Comparison of ENCODE assay signal across 17 mouse cellular contexts in genomic region chr10:80957791-80958190, GRCm38 (mm10). TPM values are rescaled to one million over a fixed set of nuclear protein-coding genes. Genes with fewer than 3 reads are reported as not detected.
A peak's percentile ranks its signal among the peaks of the same experiment; 100 is the strongest.
DNase-seq lines count a peak whose midpoint lies in the region; ATAC-seq and TF ChIP-seq lines count a peak whose summit lies in the region.
"Had no signal": no experiment of that assay in that cellular context is flagged by ENCODE, and none has a peak within 500 bp of the region (broad histone marks: within the 10 kb centered on the region; RNA-seq: fewer than 3 reads in every experiment).

No protein-coding gene starts in this region.

- no peak overlapping the region for H3K27ac ChIP-seq in kidney, adult 2 months (ENCODE audit: insufficient read depth, low read depth, low read length)
- H3K27ac ChIP-seq in liver, embryonic 16.5 days (ENCODE audit: low read length), result no peak overlapping the region
- no peak overlapping the region for H3K27ac ChIP-seq in liver, embryonic 12.5 days
- H3K27ac ChIP-seq in CH12.LX (ENCODE audit: insufficient read depth, low read depth) (no peak overlapping the region), ES-Bruce4 (ENCODE audit: insufficient read depth, low read length) (no peak overlapping the region)
- no peak overlapping the region for H3K27ac ChIP-seq in forebrain, embryonic 16.5 days (ENCODE audit: low read length)
- H3K27ac ChIP-seq: embryonic facial prominence, embryonic 12.5 days; forebrain, embryonic 15.5 days; hindbrain, embryonic 10.5 days; hindbrain, embryonic 14.5 days had no signal

- dilution Hi-C loops in CH12.LX (cut with MboI; ENCODE audit: extremely low pct_ligation_motif_present, extremely low pct_unique_long_range_greater_than_20kb, low sequenced_read_pairs), result no loop called here

- TF ChIP-seq EP300 in CH12.LX (IDR thresholded peaks at IDR 0.05; ENCODE audit: low read length), result no peak
- no peak for TF ChIP-seq EP300 in ES-Bruce4 (IDR thresholded peaks at IDR 0.05; ENCODE audit: insufficient read depth, low read depth, low read length)

- DNase-seq in kidney, adult 2 months, result no peak
- DNase-seq in kidney, postnatal 36 days, result no peak
- DNase-seq in CH12.LX (ENCODE audit: extremely low read depth), result no peak
- DNase-seq: adrenal gland, adult 2 months; adrenal gland, postnatal 25 days; cerebellum, adult 8-10 months; cerebellum, postnatal 14 days; gastrocnemius, postnatal 14 days had no signal

- H3K4me1 ChIP-seq in kidney, adult 2 months (ENCODE audit: control insufficient read depth, insufficient read depth, low read length), result peaks cover 6% of the 10 kb centered on the region; the same call in 1 of the 2 replicates
- peaks cover 8% of the 10 kb centered on the region for H3K4me1 ChIP-seq in liver, embryonic 16.5 days (ENCODE audit: control insufficient read depth, low read depth, low read length)
- peaks cover 18% of the 10 kb centered on the region for H3K4me1 ChIP-seq in liver, embryonic 12.5 days
- H3K4me1 ChIP-seq in CH12.LX (ENCODE audit: control insufficient read depth in 1 of 2, insufficient read depth in 2 of 2), result peaks cover 10 to 26% of the 10 kb centered on the region in 2 experiments
- H3K4me1 ChIP-seq in ES-Bruce4 (ENCODE audit: control insufficient read depth, insufficient read depth, low read length), result peaks cover 3% of the 10 kb centered on the region
- 0 out of 2 replicates have a peak, but pooled peaks cover 5% of the 10 kb centered on the region for H3K4me1 ChIP-seq in forebrain, embryonic 16.5 days (replicated peaks; ENCODE audit: control insufficient read depth, insufficient read depth, low read length)

- H3K9ac ChIP-seq in liver, embryonic 16.5 days (ENCODE audit: low read depth, low read length), result no peak overlapping the region
- H3K9ac ChIP-seq in liver, embryonic 12.5 days, result no peak overlapping the region
- no peak overlapping the region for H3K9ac ChIP-seq in CH12.LX (ENCODE audit: insufficient read depth, low read depth)
- H3K9ac ChIP-seq in ES-Bruce4 (ENCODE audit: low read depth, poor library complexity, severe bottlenecking), result no peak overlapping the region
- no peak overlapping the region for H3K9ac ChIP-seq in forebrain, embryonic 16.5 days (replicated peaks; ENCODE audit: low read depth, low read length)
- H3K9ac ChIP-seq: embryonic facial prominence, embryonic 12.5 days; forebrain, embryonic 15.5 days; heart, embryonic 12.5 days; hindbrain, embryonic 14.5 days had no signal

- no peak for TF ChIP-seq POLR2A in kidney, adult 2 months (IDR thresholded peaks at IDR 0.05; ENCODE audit: low read depth, low read length)
- no peak for TF ChIP-seq POLR2A in CH12.LX (IDR thresholded peaks at IDR 0.05; ENCODE audit: low read depth, low read length)
- no peak for TF ChIP-seq POLR2A in ES-Bruce4 (IDR thresholded peaks at IDR 0.05; ENCODE audit: insufficient read depth, low read length)

- H3K36me3 ChIP-seq in kidney, adult 2 months (ENCODE audit: control insufficient read depth, insufficient read depth, low read length), result no peaks in the 10 kb centered on the region
- no peaks in the 10 kb centered on the region for H3K36me3 ChIP-seq in liver, embryonic 16.5 days (ENCODE audit: control insufficient read depth, insufficient read depth)
- H3K36me3 ChIP-seq in liver, embryonic 12.5 days, result no peaks in the 10 kb centered on the region
- H3K36me3 ChIP-seq in CH12.LX (replicated peaks in 1 of 2; ENCODE audit: control insufficient read depth in 1 of 2, insufficient read depth in 1 of 2, low read length in 1 of 2) (no peaks in the 10 kb centered on the region), ES-Bruce4 (ENCODE audit: control insufficient read depth, insufficient read depth, low read length, poor library complexity, severe bottlenecking) (no peaks in the 10 kb centered on the region)
- no peaks in the 10 kb centered on the region for H3K36me3 ChIP-seq in forebrain, embryonic 16.5 days (ENCODE audit: control insufficient read depth, insufficient read depth)
- H3K36me3 ChIP-seq: embryonic facial prominence, embryonic 12.5 days; forebrain, embryonic 15.5 days; heart, embryonic 12.5 days; hindbrain, embryonic 10.5 days had no signal

- no peaks in the 10 kb centered on the region for H3K27me3 ChIP-seq in kidney, adult 2 months (replicated peaks; ENCODE audit: control insufficient read depth, insufficient read depth, low read length)
- H3K27me3 ChIP-seq in liver, embryonic 16.5 days (ENCODE audit: control insufficient read depth, insufficient read depth, low read depth, low read length), result no peaks in the 10 kb centered on the region
- peaks cover 7% of the 10 kb centered on the region; the same call in 1 of the 2 replicates for H3K27me3 ChIP-seq in liver, embryonic 12.5 days (replicated peaks)
- H3K27me3 ChIP-seq in CH12.LX (replicated peaks) (no peaks in the 10 kb centered on the region), ES-Bruce4 (ENCODE audit: control insufficient read depth, insufficient read depth, low read length, poor library complexity, severe bottlenecking) (no peaks in the 10 kb centered on the region)
- H3K27me3 ChIP-seq in forebrain, embryonic 16.5 days (replicated peaks; ENCODE audit: control insufficient read depth, insufficient read depth, low read length), result no peaks in the 10 kb centered on the region
- H3K27me3 ChIP-seq: embryonic facial prominence, embryonic 12.5 days; forebrain, embryonic 15.5 days; heart, embryonic 12.5 days had no signal

- TF ChIP-seq RAD21 in CH12.LX (IDR thresholded peaks at IDR 0.05; ENCODE audit: low read depth, low read length), result no peak

- 0 out of 2 replicates have a peak, but pooled peaks have one; percentile 8 for ATAC-seq in liver, embryonic 16.5 days (ENCODE audit: low read depth)
- ATAC-seq in liver, embryonic 12.5 days, result no peak
- ATAC-seq in forebrain, embryonic 16.5 days, result no peak
- ATAC-seq: forebrain, embryonic 15.5 days had no signal

- no peak overlapping the region for H3K4me3 ChIP-seq in kidney, adult 2 months (ENCODE audit: insufficient read depth, low read depth, low read length)
- no peak overlapping the region for H3K4me3 ChIP-seq in liver, embryonic 16.5 days (ENCODE audit: low read depth, low read length)
- H3K4me3 ChIP-seq in liver, embryonic 12.5 days, result no peak overlapping the region
- H3K4me3 ChIP-seq in CH12.LX (replicated peaks in 1 of 3; ENCODE audit: low read depth in 2 of 3, low read length in 2 of 3, poor library complexity in 1 of 3) (no peak overlapping the region), ES-Bruce4 (ENCODE audit: low read depth, low read length) (no peak overlapping the region)
- no peak overlapping the region for H3K4me3 ChIP-seq in forebrain, embryonic 16.5 days (replicated peaks; ENCODE audit: low read length)
- H3K4me3 ChIP-seq: embryonic facial prominence, embryonic 12.5 days; forebrain, embryonic 15.5 days; heart, embryonic 12.5 days; hindbrain, embryonic 10.5 days had no signal

- in situ Hi-C loops in CH12.LX (cut with MboI; ENCODE audit: low pct_ligation_motif_present, low pct_unique_long_range_greater_than_20kb, low sequenced_read_pairs), result no loop called here

- peak; percentile 33; the same call in 1 of the 2 replicates for TF ChIP-seq CTCF in kidney, adult 2 months (conservative IDR thresholded peaks at IDR 0.05; ENCODE audit: insufficient read depth, insufficient read length, low read depth, low read length)
- 0 out of 4 replicates have a peak, but pooled peaks of 1 of the 2 experiments have one; percentile 15 for TF ChIP-seq CTCF in CH12.LX (conservative IDR thresholded peaks at IDR 0.05 in 1 of 2, IDR thresholded peaks at IDR 0.05 in 1 of 2; ENCODE audit: low read depth in 2 of 2, low read length in 2 of 2)
- peak; percentile 38 for TF ChIP-seq CTCF in ES-Bruce4 (IDR thresholded peaks at IDR 0.05; ENCODE audit: low read depth, low read length)

- 70% methylated on average over 4 of the region's 4 CpGs for WGBS in kidney, adult 2 months
- 41% methylated on average over 4 of the region's 4 CpGs for whole genome bisulfite sequencing in liver, embryonic 16.5 days (ENCODE audit: insufficient replicate concordance)
- WGBS in liver, embryonic 12.5 days (ENCODE audit: insufficient replicate concordance), result 56% methylated on average over 4 of the region's 4 CpGs
- WGBS in forebrain, embryonic 16.5 days, result 64% methylated on average over 4 of the region's 4 CpGs

- no peak overlapping the region for H3K4me2 ChIP-seq in liver, embryonic 16.5 days (ENCODE audit: low read depth, low read length)
- no peak overlapping the region for H3K4me2 ChIP-seq in liver, embryonic 12.5 days
- no peak overlapping the region for H3K4me2 ChIP-seq in CH12.LX (ENCODE audit: insufficient read depth, low read depth, poor library complexity, severe bottlenecking)
- H3K4me2 ChIP-seq in forebrain, embryonic 16.5 days (ENCODE audit: low read length), result no peak overlapping the region
- H3K4me2 ChIP-seq: embryonic facial prominence, embryonic 12.5 days; forebrain, embryonic 15.5 days; heart, embryonic 12.5 days; hindbrain, embryonic 14.5 days had no signal

- no peaks in the 10 kb centered on the region for H3K9me3 ChIP-seq in liver, embryonic 16.5 days (replicated peaks; ENCODE audit: control insufficient read depth, low read length)
- no peaks in the 10 kb centered on the region for H3K9me3 ChIP-seq in liver, embryonic 12.5 days (replicated peaks)
- no peaks in the 10 kb centered on the region for H3K9me3 ChIP-seq in CH12.LX (replicated peaks; ENCODE audit: low read length)
- no peaks in the 10 kb centered on the region for H3K9me3 ChIP-seq in ES-Bruce4 (replicated peaks; ENCODE audit: control insufficient read depth, insufficient read depth, low read length, poor library complexity, severe bottlenecking)
- H3K9me3 ChIP-seq in forebrain, embryonic 16.5 days (ENCODE audit: control insufficient read depth, low read length), result no peaks in the 10 kb centered on the region
- H3K9me3 ChIP-seq: embryonic facial prominence, embryonic 12.5 days; forebrain, embryonic 15.5 days; heart, embryonic 12.5 days; hindbrain, embryonic 10.5 days had no signal

- no peaks in the 10 kb centered on the region for H3K79me2 ChIP-seq in CH12.LX (replicated peaks; ENCODE audit: control insufficient read depth, extremely low read depth, insufficient read depth, poor library complexity, severe bottlenecking)

RNA-seq across cellular contexts. Expression of gene Gadd45b, which starts 27.9 kb away (rescaled TPM):
- 10.1 and 11.3 TPM in 2 replicates for polyA plus RNA-seq in kidney, adult 2 months (2012; rRNA removed)
- 4.0 and 5.0 TPM in 2 replicates for polyA plus RNA-seq in liver, embryonic 16.5 days (2015; fragmentation: Nextera tagmentation; extraction: Ambion mirVana)
- 1.6 and 2.0 TPM in 2 replicates for polyA plus RNA-seq in liver, embryonic 12.5 days (2016; fragmentation: Nextera tagmentation; extraction: Ambion mirVana)
- total RNA-seq in CH12.LX (2012; rRNA removed) (36.2 and 52.5 TPM in 2 replicates), CH12.LX (2014; rRNA removed) (19.3 and 24.4 TPM in 2 replicates)
- polyA plus RNA-seq in CH12.LX (2012; ENCODE audit: insufficient read length, low read depth) (14.9 and 16.4 TPM in 2 replicates), ES-Bruce4 (2011; ENCODE audit: insufficient read depth, insufficient read length, low read depth, missing spikeins) (80.7 and 86.3 TPM in 2 replicates)
- 5.8 and 7.0 TPM in 2 replicates for polyA plus RNA-seq in forebrain, embryonic 16.5 days (2015; fragmentation: Nextera tagmentation; extraction: Ambion mirVana)

RNA-seq across cellular contexts. Expression of gene Lmnb2, which starts 39.7 kb away (rescaled TPM):
- polyA plus RNA-seq in kidney, adult 2 months (2012; rRNA removed), result 8.5 and 10.1 TPM in 2 replicates
- 10.3 TPM in 2 replicates for polyA plus RNA-seq in liver, embryonic 16.5 days (2015; fragmentation: Nextera tagmentation; extraction: Ambion mirVana)
- 23.1 and 23.6 TPM in 2 replicates for polyA plus RNA-seq in liver, embryonic 12.5 days (2016; fragmentation: Nextera tagmentation; extraction: Ambion mirVana)
- 23.6 and 25.8 TPM in 2 replicates for total RNA-seq in CH12.LX (2012; rRNA removed)
- total RNA-seq in CH12.LX (2014; rRNA removed), result 22.2 and 23.7 TPM in 2 replicates
- 20.7 and 23.6 TPM in 2 replicates for polyA plus RNA-seq in CH12.LX (2012; ENCODE audit: insufficient read length, low read depth)
- polyA plus RNA-seq in ES-Bruce4 (2011; ENCODE audit: insufficient read depth, insufficient read length, low read depth, missing spikeins), result 25.9 and 28.2 TPM in 2 replicates
- 53.2 and 59.8 TPM in 2 replicates for polyA plus RNA-seq in forebrain, embryonic 16.5 days (2015; fragmentation: Nextera tagmentation; extraction: Ambion mirVana)

RNA-seq across cellular contexts. Expression of gene Gng7, which starts 57.0 kb away (rescaled TPM):
- polyA plus RNA-seq in kidney, adult 2 months (2012; rRNA removed), result 1.9 and 2.0 TPM in 2 replicates
- 0.36 and 0.44 TPM in 2 replicates for polyA plus RNA-seq in liver, embryonic 16.5 days (2015; fragmentation: Nextera tagmentation; extraction: Ambion mirVana)
- polyA plus RNA-seq in liver, embryonic 12.5 days (2016; fragmentation: Nextera tagmentation; extraction: Ambion mirVana), result 0.80 and 0.81 TPM in 2 replicates
- total RNA-seq in CH12.LX (2012; rRNA removed) (0.46 and 0.47 TPM in 2 replicates), CH12.LX (2014; rRNA removed) (not detected in 2 replicates)
- polyA plus RNA-seq in CH12.LX (2012; ENCODE audit: insufficient read length, low read depth) (0.24 and 0.68 TPM in 2 replicates), ES-Bruce4 (2011; ENCODE audit: insufficient read depth, insufficient read length, low read depth, missing spikeins) (4.1 TPM in 2 replicates)
- polyA plus RNA-seq in forebrain, embryonic 16.5 days (2015; fragmentation: Nextera tagmentation; extraction: Ambion mirVana), result 41.0 and 47.4 TPM in 2 replicates

RNA-seq across cellular contexts. Expression of gene Timm13, which starts 57.0 kb away (rescaled TPM):
- 375 and 474 TPM in 2 replicates for polyA plus RNA-seq in kidney, adult 2 months (2012; rRNA removed)
- polyA plus RNA-seq in liver, embryonic 16.5 days (2015; fragmentation: Nextera tagmentation; extraction: Ambion mirVana), result 151 and 160 TPM in 2 replicates
- polyA plus RNA-seq in liver, embryonic 12.5 days (2016; fragmentation: Nextera tagmentation; extraction: Ambion mirVana), result 271 and 301 TPM in 2 replicates
- total RNA-seq in CH12.LX (2012; rRNA removed), result 279 and 313 TPM in 2 replicates
- 137 and 139 TPM in 2 replicates for total RNA-seq in CH12.LX (2014; rRNA removed)
- polyA plus RNA-seq in CH12.LX (2012; ENCODE audit: insufficient read length, low read depth), result 292 and 344 TPM in 2 replicates
- polyA plus RNA-seq in ES-Bruce4 (2011; ENCODE audit: insufficient read depth, insufficient read length, low read depth, missing spikeins), result 135 and 146 TPM in 2 replicates
- 298 and 299 TPM in 2 replicates for polyA plus RNA-seq in forebrain, embryonic 16.5 days (2015; fragmentation: Nextera tagmentation; extraction: Ambion mirVana)
